ENCODE assay signal across 9 mouse cellular contexts in genomic region chr2:64043099-64043498, GRCm38 (mm10). TPM values are rescaled to one million over a fixed set of nuclear protein-coding genes. Genes with fewer than 3 reads are reported as not detected.
DNase-seq lines count a peak whose midpoint lies in the region; ATAC-seq and TF ChIP-seq lines count a peak whose summit lies in the region.
"Had no signal": no experiment of that assay in that cellular context is flagged by ENCODE, and none has a peak within 500 bp of the region (broad histone marks: within the 10 kb centered on the region; RNA-seq: fewer than 3 reads in every experiment).

No protein-coding gene starts in this region.

- no peak for TF ChIP-seq CTCF in lung, postnatal 0 days (IDR thresholded peaks at IDR 0.05)
- no peak for TF ChIP-seq CTCF in thymus, adult 2 months (IDR thresholded peaks at IDR 0.05; ENCODE audit: borderline replicate concordance, control insufficient read depth, extremely low read depth, insufficient read depth, low read length, poor library complexity)

- no peak for TF ChIP-seq EP300 in lung, postnatal 0 days (IDR thresholded peaks at IDR 0.05)

- no peak overlapping the region for H3K4me2 ChIP-seq in forebrain, embryonic 14.5 days (ENCODE audit: low read length)
- no peak overlapping the region for H3K4me2 ChIP-seq in lung, postnatal 0 days (replicated peaks; ENCODE audit: low read depth, low read length)
- no peak overlapping the region for H3K4me2 ChIP-seq in intestine, embryonic 15.5 days (replicated peaks)
- H3K4me2 ChIP-seq: neural tube, embryonic 12.5 days had no signal

- no peaks in the 10 kb centered on the region for H3K27me3 ChIP-seq in forebrain, embryonic 14.5 days (replicated peaks; ENCODE audit: control insufficient read depth, insufficient read depth, low read length)
- no peaks in the 10 kb centered on the region for H3K27me3 ChIP-seq in forebrain, embryonic 10.5 days (ENCODE audit: poor library complexity, severe bottlenecking)
- H3K27me3 ChIP-seq in lung, postnatal 0 days (replicated peaks; ENCODE audit: insufficient read depth, low read length) = no peaks in the 10 kb centered on the region
- no peaks in the 10 kb centered on the region for H3K27me3 ChIP-seq in intestine, embryonic 15.5 days (replicated peaks)
- H3K27me3 ChIP-seq in thymus, adult 2 months (ENCODE audit: control insufficient read depth, insufficient read depth, low read length) = no peaks in the 10 kb centered on the region
- H3K27me3 ChIP-seq: neural tube, embryonic 12.5 days had no signal

- no peak overlapping the region for H3K4me3 ChIP-seq in forebrain, embryonic 14.5 days (ENCODE audit: low read depth, low read length)
- no peak overlapping the region for H3K4me3 ChIP-seq in forebrain, embryonic 10.5 days
- H3K4me3 ChIP-seq in lung, postnatal 0 days (ENCODE audit: low read depth, low read length) = no peak overlapping the region
- no peak overlapping the region for H3K4me3 ChIP-seq in intestine, embryonic 15.5 days (replicated peaks)
- H3K4me3 ChIP-seq in thymus, adult 2 months (ENCODE audit: control insufficient read depth, insufficient read depth, low read length) = no peak overlapping the region
- H3K4me3 ChIP-seq: neural tube, embryonic 12.5 days had no signal

- WGBS in forebrain, embryonic 14.5 days = 22% methylated on average over 3 of the region's 3 CpGs
- 78% methylated on average over 3 of the region's 3 CpGs for WGBS in forebrain, embryonic 10.5 days
- 5% methylated on average over 3 of the region's 3 CpGs for WGBS in lung, postnatal 0 days
- WGBS in intestine, embryonic 15.5 days = 73% methylated on average over 3 of the region's 3 CpGs
- WGBS in thymus, adult 2 months = 50% methylated on average over 3 of the region's 3 CpGs

- peaks cover 6% of the 10 kb centered on the region for H3K4me1 ChIP-seq in forebrain, embryonic 14.5 days (ENCODE audit: control insufficient read depth, insufficient read depth, low read length)
- no peaks in the 10 kb centered on the region for H3K4me1 ChIP-seq in forebrain, embryonic 10.5 days
- no peaks in the 10 kb centered on the region for H3K4me1 ChIP-seq in lung, postnatal 0 days (ENCODE audit: insufficient read depth, low read depth, low read length)
- no peaks in the 10 kb centered on the region for H3K4me1 ChIP-seq in intestine, embryonic 15.5 days (replicated peaks)
- no peaks in the 10 kb centered on the region for H3K4me1 ChIP-seq in thymus, adult 2 months (replicated peaks; ENCODE audit: control insufficient read depth, insufficient read depth, low read length)
- H3K4me1 ChIP-seq: neural tube, embryonic 12.5 days had no signal

- no peaks in the 10 kb centered on the region for H3K9me3 ChIP-seq in forebrain, embryonic 14.5 days (replicated peaks; ENCODE audit: control insufficient read depth, low read length)
- no peaks in the 10 kb centered on the region for H3K9me3 ChIP-seq in forebrain, embryonic 10.5 days
- H3K9me3 ChIP-seq in lung, postnatal 0 days (ENCODE audit: low read length) = no peaks in the 10 kb centered on the region
- H3K9me3 ChIP-seq in intestine, embryonic 15.5 days = no peaks in the 10 kb centered on the region
- H3K9me3 ChIP-seq: neural tube, embryonic 12.5 days had no signal

- 0 out of 2 replicates have a peak, but pooled peaks have one; percentile 23 for ATAC-seq in forebrain, embryonic 14.5 days
- ATAC-seq in lung, postnatal 0 days = no peak
- no peak for ATAC-seq in intestine, embryonic 15.5 days

- H3K9ac ChIP-seq in forebrain, embryonic 14.5 days (ENCODE audit: low read length) = no peak overlapping the region
- no peak overlapping the region for H3K9ac ChIP-seq in lung, postnatal 0 days (replicated peaks; ENCODE audit: low read depth)
- no peak overlapping the region for H3K9ac ChIP-seq in intestine, embryonic 15.5 days
- H3K9ac ChIP-seq: neural tube, embryonic 12.5 days had no signal

- no peaks in the 10 kb centered on the region for H3K36me3 ChIP-seq in forebrain, embryonic 14.5 days (ENCODE audit: control insufficient read depth, insufficient read depth, low read length)
- no peaks in the 10 kb centered on the region for H3K36me3 ChIP-seq in forebrain, embryonic 10.5 days (replicated peaks)
- H3K36me3 ChIP-seq in lung, postnatal 0 days (ENCODE audit: insufficient read depth, low read length) = no peaks in the 10 kb centered on the region
- no peaks in the 10 kb centered on the region for H3K36me3 ChIP-seq in intestine, embryonic 15.5 days
- no peaks in the 10 kb centered on the region for H3K36me3 ChIP-seq in thymus, adult 2 months (ENCODE audit: control insufficient read depth, insufficient read depth, low read length)
- H3K36me3 ChIP-seq: neural tube, embryonic 12.5 days had no signal

- no peak for TF ChIP-seq POLR2A in thymus, adult 2 months (IDR thresholded peaks at IDR 0.05; ENCODE audit: control insufficient read depth, extremely low read depth, insufficient read depth, low read length, poor library complexity)

- DNase-seq in forebrain, embryonic 14.5 days (ENCODE audit: low spot score) = peak; percentile 84
- no peak for DNase-seq in forebrain, embryonic 10.5 days (ENCODE audit: extremely low spot score, low spot score)
- DNase-seq in urinary bladder, postnatal 14 days (ENCODE audit: low spot score) = peak; percentile 33
- DNase-seq in urinary bladder, adult 18-20 months (ENCODE audit: low spot score in 2 of 2) = no peak
- DNase-seq in kidney, adult 8-10 months = peak; percentile 41 to 55
- peak; percentile 43 for DNase-seq in lung, postnatal 0 days (ENCODE audit: low spot score)
- DNase-seq in thymus, adult 2 months = no peak

- H3K27ac ChIP-seq in forebrain, embryonic 14.5 days (ENCODE audit: low read depth, low read length) = no peak overlapping the region
- H3K27ac ChIP-seq in forebrain, embryonic 10.5 days = no peak overlapping the region
- H3K27ac ChIP-seq in lung, postnatal 0 days (ENCODE audit: low read length) = no peak overlapping the region
- H3K27ac ChIP-seq in intestine, embryonic 15.5 days = no peak overlapping the region
- no peak overlapping the region for H3K27ac ChIP-seq in thymus, adult 2 months (ENCODE audit: control insufficient read depth, insufficient read depth, low read length)
- H3K27ac ChIP-seq: neural tube, embryonic 12.5 days had no signal

RNA-seq across cellular contexts. Expression of gene Fign, which starts 54.7 kb away (rescaled TPM):
- polyA plus RNA-seq in forebrain, embryonic 14.5 days (2014; fragmentation: Nextera tagmentation; extraction: Ambion mirVana) = 7.4 and 7.9 TPM in 2 replicates
- polyA plus RNA-seq in forebrain, embryonic 10.5 days (2016; fragmentation: Nextera tagmentation; extraction: Ambion mirVana) = 12.9 and 14.1 TPM in 2 replicates
- polyA plus RNA-seq in lung, postnatal 0 days (2015; fragmentation: Nextera tagmentation; extraction: Ambion mirVana) = 1.5 and 2.0 TPM in 2 replicates
- polyA plus RNA-seq in intestine, embryonic 15.5 days (2015; fragmentation: Nextera tagmentation; extraction: Ambion mirVana) = 2.2 and 2.6 TPM in 2 replicates
- 0.04 and 0.20 TPM in 2 replicates for polyA plus RNA-seq in thymus, adult 2 months (2012; rRNA removed)

Comparison
In these comparisons a context has a peak if more than half of its experiments do, and no peak if none do; other contexts are left out.
1. DNase-seq: peak in forebrain, embryonic 14.5 days (single experiment), urinary bladder, postnatal 14 days (single experiment), kidney, adult 8-10 months (2 of 2) and lung, postnatal 0 days (single experiment); none in forebrain, embryonic 10.5 days (single experiment), urinary bladder, adult 18-20 months (0 of 2) and thymus, adult 2 months (single experiment).